Mouse (Mus musculus) stomach, postnatal 0 days (tissue): ENCODE measurements around the gene Dek. TPM values are rescaled to one million over a fixed set of nuclear protein-coding genes. Genes with fewer than 3 reads are reported as not detected.
A peak's percentile ranks its signal among the peaks of the same experiment; 100 is the strongest.

Experiments
- ATAC-seq: fragments of 200-750 bp; cut with Nextera tagmentation; 2 replicates; pipeline ENCODE4 v1.8.0; 2017; ENCODE audit not compliant: low FRiP score, low TSS enrichment
- DNase-seq: peaks from one replicate; pipeline ENCODE4 v3.0.0-alpha.2; 2016; ENCODE audit warnings: low spot score
- H3K27ac ChIP-seq: fragments of 300-500 bp; sonication (generic); replicated peaks from 2 replicates; pipeline ENCODE4 v1.5.1; 2014; ENCODE audit warnings: mild to moderate bottlenecking, control low read depth
- H3K27me3 ChIP-seq: fragments of 300-500 bp; sonication (generic); 2 replicates; pipeline ENCODE4 v1.6.1; 2014; ENCODE audit warnings: low read length; ENCODE audit not compliant: control insufficient read depth, insufficient read depth
- H3K36me3 ChIP-seq: fragments of 300-500 bp; sonication (generic); 2 replicates; pipeline ENCODE4 v1.6.1; 2014; ENCODE audit warnings: low read length, mixed read lengths; ENCODE audit not compliant: control insufficient read depth, insufficient read depth
- H3K4me1 ChIP-seq: fragments of 300-500 bp; sonication (generic); replicated peaks from 2 replicates; pipeline ENCODE4 v1.6.1; 2014; ENCODE audit warnings: antibody characterized with exemption; ENCODE audit not compliant: control insufficient read depth, insufficient read depth
- H3K4me2 ChIP-seq: fragments of 300-500 bp; sonication (generic); replicated peaks from 2 replicates; pipeline ENCODE4 v1.6.1; 2014; ENCODE audit warnings: low read depth, mild to moderate bottlenecking, control low read depth, moderate library complexity
- H3K4me3 ChIP-seq: fragments of 300-500 bp; sonication (generic); 2 replicates; pipeline ENCODE4 v1.5.1; 2014; ENCODE audit warnings: low read depth, low read length, control low read depth
- H3K9ac ChIP-seq: fragments of 300-500 bp; sonication (generic); 2 replicates; pipeline ENCODE4 v1.6.1; 2014; ENCODE audit warnings: mild to moderate bottlenecking, low read length, control low read depth, mixed read lengths
- H3K9me3 ChIP-seq: fragments of 300-500 bp; sonication (generic); 2 replicates; pipeline ENCODE4 v1.6.1; 2016; ENCODE audit warnings: low read length; ENCODE audit not compliant: control insufficient read depth
- CTCF ChIP-seq: IDR thresholded peaks from 2 replicates; pipeline ENCODE4 v1.5.1; 2016; ENCODE audit warnings: antibody characterized with exemption, low read depth, mild to moderate bottlenecking, moderate library complexity
- EP300 ChIP-seq: optimal IDR thresholded peaks from 2 replicates; pipeline ENCODE3; 2016; ENCODE audit warnings: antibody characterized with exemption
- whole genome bisulfite sequencing: fragments of 180-500 bp; shearing (Covaris S2); extraction: QIAGEN DNeasy Blood & Tissue Kit; methylation state at CpG from one replicate; pipeline ENCODE4 v1.1.7; 2014; 5-methylcytosine and 5-hydroxymethylcytosine counted together
- polyA plus RNA-seq: library from polyadenylated mRNA; unstranded; fragments of >200 nt; fragmentation: Nextera tagmentation; extraction: Ambion mirVana; gene quantifications from 2 replicates; pipeline ENCODE4 v1.2.1, GENCODE M21; 2015

Dek gene
- polyA plus RNA-seq, 1 experiment from 2014 or later: 133 TPM

DNA sequence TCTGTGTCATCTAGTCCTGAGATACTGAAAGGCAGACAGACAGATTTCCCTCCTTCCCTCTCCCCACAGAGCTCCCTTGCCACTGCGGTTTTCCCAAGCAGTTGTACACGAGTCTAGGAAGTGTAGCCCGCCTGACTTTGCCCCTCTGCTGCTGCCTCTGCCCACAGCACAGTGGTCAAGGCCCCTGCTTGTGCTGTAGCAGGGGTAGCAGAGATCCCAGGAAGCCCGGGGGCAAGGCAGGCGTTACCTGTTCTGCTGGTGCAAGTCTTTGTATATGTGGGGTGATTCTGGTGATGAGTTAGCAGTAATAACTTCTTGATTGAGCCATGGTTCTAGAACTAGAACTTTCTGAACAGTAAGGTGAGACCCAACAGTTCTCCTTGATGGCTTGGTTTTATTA, 29.8 kb downstream of the Dek start:
- no peaks in the 10 kb centered on the region for H3K27me3 ChIP-seq
- no peaks in the 10 kb centered on the region for H3K4me1 ChIP-seq
- no peak for DNase-seq
- TF ChIP-seq CTCF (no peak), EP300 (no peak)
- H3K36me3 ChIP-seq: peaks cover 14% of the 10 kb centered on the region
- WGBS: 73% methylated on average over 5 of the region's 5 CpGs
- no peak overlapping the region for H3K4me3 ChIP-seq
- H3K9ac ChIP-seq: no peak overlapping the region
- ATAC-seq: no peak
- no peaks in the 10 kb centered on the region for H3K9me3 ChIP-seq
- no peak overlapping the region for H3K4me2 ChIP-seq
- no peak overlapping the region for H3K27ac ChIP-seq

DNA sequence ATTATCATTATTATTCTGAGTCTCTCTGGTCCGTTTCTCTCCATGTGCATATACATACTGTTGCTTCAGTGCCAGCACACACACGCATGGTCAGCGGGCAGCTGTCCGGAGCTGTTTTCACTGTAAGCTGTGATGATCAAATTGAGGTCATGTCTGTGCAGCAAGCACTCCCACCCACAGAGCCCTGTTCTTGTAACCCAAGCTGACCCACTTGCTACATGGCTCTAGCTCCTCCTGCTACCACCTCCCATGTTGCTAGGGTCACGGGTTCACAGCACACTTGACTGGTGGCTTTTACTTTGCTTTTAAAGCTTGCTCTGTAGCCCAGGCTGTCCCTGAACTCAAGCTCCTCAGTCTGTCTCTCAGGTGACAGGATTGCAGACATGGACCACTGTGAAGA, 33.5 kb downstream of the Dek start:
- Histone ChIP-seq H3K27me3 (no peaks in the 10 kb centered on the region), H3K27ac (no peak overlapping the region), H3K36me3 (peaks cover 14% of the 10 kb centered on the region), H3K9me3 (no peaks in the 10 kb centered on the region), H3K4me2 (no peak overlapping the region), H3K4me1 (no peaks in the 10 kb centered on the region), H3K9ac (no peak overlapping the region), H3K4me3 (no peak overlapping the region)
- 93% methylated on average over 5 of the region's 5 CpGs for WGBS
- no peak for DNase-seq
- no peak for ATAC-seq
- TF ChIP-seq EP300 (no peak), CTCF (no peak)

DNA sequence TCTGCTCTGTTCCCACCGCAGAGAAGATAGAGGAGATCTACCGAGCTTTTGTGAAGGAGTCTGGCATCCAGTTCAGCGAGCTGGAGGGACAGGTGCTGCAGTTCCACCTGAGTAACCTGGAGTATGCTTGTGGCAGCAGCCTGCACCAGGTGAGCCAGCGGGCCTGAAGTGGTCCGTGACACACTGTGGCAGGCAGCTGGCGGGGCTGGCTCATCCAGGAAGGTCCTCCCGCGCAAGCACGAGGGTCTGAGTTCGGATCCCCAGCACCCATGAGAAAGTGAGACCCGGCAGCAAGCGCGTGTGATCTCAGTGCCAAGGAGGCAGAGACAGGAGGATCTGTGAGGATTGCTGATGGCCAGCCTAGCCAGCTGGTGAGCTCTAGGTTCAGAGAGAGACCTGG, 34.1 kb downstream of the Dek start:
- ATAC-seq: no peak
- TF ChIP-seq EP300 (no peak), CTCF (no peak)
- Histone ChIP-seq H3K9ac (no peak overlapping the region), H3K36me3 (peaks cover 14% of the 10 kb centered on the region), H3K4me3 (no peak overlapping the region), H3K9me3 (no peaks in the 10 kb centered on the region), H3K27me3 (no peaks in the 10 kb centered on the region), H3K4me1 (no peaks in the 10 kb centered on the region), H3K4me2 (no peak overlapping the region), H3K27ac (no peak overlapping the region)
- DNase-seq: no peak
- WGBS: 93% methylated on average over 13 of the region's 13 CpGs

DNA sequence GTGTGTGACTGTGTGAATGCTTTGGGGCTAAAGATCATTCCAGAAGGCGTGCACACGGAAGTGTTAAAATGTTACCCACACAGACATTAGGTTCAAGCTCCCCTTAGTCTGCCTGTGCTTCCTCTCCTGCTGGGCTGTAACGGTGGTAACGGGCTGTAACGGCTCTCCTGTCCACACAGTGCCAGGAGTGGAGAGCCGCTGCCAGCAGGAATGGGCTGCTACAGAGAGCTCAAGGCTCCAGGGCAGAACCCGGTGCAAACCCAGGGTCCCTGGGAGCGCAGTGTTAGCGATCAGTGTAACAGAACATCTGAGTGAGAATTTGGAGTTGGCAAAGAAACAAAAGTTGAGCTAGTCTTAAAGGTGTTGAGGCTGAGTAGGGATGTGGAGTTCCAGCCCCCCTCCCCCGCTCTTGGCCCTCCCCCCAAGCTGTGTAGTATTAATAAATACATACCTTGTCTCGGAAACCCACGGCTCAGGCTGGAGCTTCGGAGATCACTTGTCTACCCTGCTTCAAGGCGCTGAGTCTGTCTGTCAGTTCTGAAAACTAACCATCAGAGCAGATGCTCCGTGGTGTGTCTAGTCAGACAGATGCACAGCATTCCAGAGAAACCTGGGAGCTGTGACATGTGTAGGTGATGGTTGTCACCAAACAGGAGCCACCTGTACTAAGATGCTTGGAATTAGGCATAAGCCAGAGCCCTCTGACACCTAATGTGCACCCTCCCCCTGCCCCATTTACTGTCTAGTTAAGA, 35.5 kb downstream of the Dek start:
- ATAC-seq (no peak), DNase-seq (peak; percentile 14)
- WGBS: 69% methylated on average over 15 of the region's 15 CpGs
- H3K27ac ChIP-seq: no peak overlapping the region
- no peak overlapping the region for H3K4me2 ChIP-seq
- H3K36me3 ChIP-seq: peaks cover 14% of the 10 kb centered on the region
- H3K9ac ChIP-seq: no peak overlapping the region
- no peaks in the 10 kb centered on the region for H3K9me3 ChIP-seq
- TF ChIP-seq EP300 (no peak), CTCF (no peak)
- no peaks in the 10 kb centered on the region for H3K27me3 ChIP-seq
- no peaks in the 10 kb centered on the region for H3K4me1 ChIP-seq
- H3K4me3 ChIP-seq: no peak overlapping the region

DNA sequence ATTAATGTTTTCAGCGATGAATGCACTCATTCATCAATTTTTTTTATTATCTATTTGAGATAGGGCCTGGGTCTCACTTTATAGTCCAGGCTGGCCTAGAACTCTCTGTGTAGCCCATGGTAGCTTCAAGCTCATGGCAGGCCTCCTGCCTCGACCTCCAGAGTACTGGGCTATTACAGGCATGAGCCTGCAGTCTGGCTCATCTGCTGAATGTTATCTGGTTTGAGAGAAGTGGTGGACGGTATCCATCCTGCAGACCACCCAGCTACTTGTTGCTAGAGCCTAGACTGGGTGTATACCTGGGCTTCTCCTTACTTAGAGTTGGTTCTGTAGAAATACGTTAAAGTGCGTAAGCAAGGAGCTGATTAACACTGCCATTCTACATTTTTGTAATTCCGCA, 39.0 kb downstream of the Dek start:
- 86% methylated on average over 6 of the region's 6 CpGs for WGBS
- H3K36me3 ChIP-seq: peaks cover 4% of the 10 kb centered on the region; the same call in 1 of the 2 replicates
- H3K9me3 ChIP-seq: no peaks in the 10 kb centered on the region
- TF ChIP-seq CTCF: no peak
- no peak for TF ChIP-seq EP300
- no peaks in the 10 kb centered on the region for H3K4me1 ChIP-seq
- no peak overlapping the region for H3K27ac ChIP-seq
- no peak overlapping the region for H3K4me3 ChIP-seq
- DNase-seq: peak; percentile 4
- no peak overlapping the region for H3K4me2 ChIP-seq
- no peak overlapping the region for H3K9ac ChIP-seq
- H3K27me3 ChIP-seq: no peaks in the 10 kb centered on the region
- ATAC-seq: no peak

DNA sequence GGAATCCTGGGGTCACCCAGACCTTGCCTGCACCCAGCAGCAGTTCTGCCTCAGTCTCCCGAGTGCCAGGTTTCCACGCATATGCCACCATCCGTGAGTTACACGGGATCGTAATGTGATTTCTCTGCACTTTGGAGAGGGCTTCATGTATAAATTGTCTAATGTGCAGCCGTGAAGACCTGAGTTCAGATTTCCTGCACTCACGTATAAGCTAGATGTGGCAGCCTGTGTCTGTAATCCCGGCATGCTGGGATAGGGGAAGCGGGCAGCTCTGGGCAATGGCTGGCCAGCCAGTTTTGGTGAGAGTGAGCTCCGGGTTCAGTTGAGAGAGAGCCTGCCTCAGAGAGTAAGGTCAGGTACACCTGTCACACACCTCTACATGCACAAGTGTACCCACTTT, 39.5 kb downstream of the Dek start:
- peak; percentile 7 for DNase-seq
- Histone ChIP-seq H3K36me3 (peaks cover under 1% of the 10 kb centered on the region; the same call in 1 of the 2 replicates), H3K27ac (0 out of 2 replicates have a peak overlapping the region, but pooled peaks have one; percentile 9), H3K4me1 (no peaks in the 10 kb centered on the region), H3K9me3 (no peaks in the 10 kb centered on the region), H3K27me3 (no peaks in the 10 kb centered on the region), H3K4me3 (no peak overlapping the region), H3K9ac (no peak overlapping the region), H3K4me2 (no peak overlapping the region)
- 90% methylated on average over 10 of the region's 10 CpGs for WGBS
- TF ChIP-seq CTCF: no peak
- no peak for TF ChIP-seq EP300
- no peak for ATAC-seq
